Mouse (Mus musculus) stomach, embryonic 15.5 days (tissue): ENCODE measurements around the gene Efhd2. TPM values are rescaled to one million over a fixed set of nuclear protein-coding genes. Genes with fewer than 3 reads are reported as not detected.

Experiments used
- ATAC-seq: fragments of 200-750 bp; cut with Nextera tagmentation; 2 replicates; pipeline ENCODE4 v1.8.0; 2017; ENCODE audit warnings: low read depth, moderate number of reproducible peaks, moderate TSS enrichment; ENCODE audit not compliant: insufficient read depth, low FRiP score
- H3K27ac ChIP-seq: fragments of 300-500 bp; sonication (generic); 2 replicates; pipeline ENCODE4 v1.5.1; 2015; ENCODE audit warnings: mild to moderate bottlenecking, inconsistent platforms
- H3K27me3 ChIP-seq: fragments of 300-500 bp; sonication (generic); replicated peaks from 2 replicates; pipeline ENCODE4 v1.6.1; 2015; ENCODE audit warnings: inconsistent platforms
- H3K36me3 ChIP-seq: fragments of 300-500 bp; sonication (generic); 2 replicates; pipeline ENCODE4 v1.6.1; 2015; ENCODE audit warnings: inconsistent platforms
- H3K4me1 ChIP-seq: fragments of 300-500 bp; sonication (generic); 2 replicates; pipeline ENCODE4 v1.6.1; 2015; ENCODE audit warnings: inconsistent platforms
- H3K4me2 ChIP-seq: fragments of 300-500 bp; sonication (generic); 2 replicates; pipeline ENCODE4 v1.6.1; 2015; ENCODE audit warnings: mild to moderate bottlenecking, inconsistent platforms
- H3K4me3 ChIP-seq: fragments of 300-500 bp; sonication (generic); replicated peaks from 2 replicates; pipeline ENCODE4 v1.5.1; 2015; ENCODE audit warnings: inconsistent platforms
- H3K9ac ChIP-seq: fragments of 300-500 bp; sonication (generic); 2 replicates; pipeline ENCODE4 v1.6.1; 2015; ENCODE audit warnings: inconsistent platforms
- H3K9me3 ChIP-seq: fragments of 300-500 bp; sonication (generic); 2 replicates; pipeline ENCODE4 v1.6.1; 2016; ENCODE audit warnings: inconsistent platforms
- WGBS: fragments of 180-500 bp; shearing (Covaris S2); methylation state at CpG from one replicate; pipeline ENCODE4 v1.1.7; 2015; 5-methylcytosine and 5-hydroxymethylcytosine counted together
- polyA plus RNA-seq: library from polyadenylated mRNA; unstranded; fragments of >200 nt; fragmentation: Nextera tagmentation; extraction: Ambion mirVana; gene quantifications from 2 replicates; pipeline ENCODE4 v1.2.1, GENCODE M21; 2015

The Efhd2 gene
- polyA plus RNA-seq, 1 experiment from 2014 or later, result 130 TPM

DNA sequence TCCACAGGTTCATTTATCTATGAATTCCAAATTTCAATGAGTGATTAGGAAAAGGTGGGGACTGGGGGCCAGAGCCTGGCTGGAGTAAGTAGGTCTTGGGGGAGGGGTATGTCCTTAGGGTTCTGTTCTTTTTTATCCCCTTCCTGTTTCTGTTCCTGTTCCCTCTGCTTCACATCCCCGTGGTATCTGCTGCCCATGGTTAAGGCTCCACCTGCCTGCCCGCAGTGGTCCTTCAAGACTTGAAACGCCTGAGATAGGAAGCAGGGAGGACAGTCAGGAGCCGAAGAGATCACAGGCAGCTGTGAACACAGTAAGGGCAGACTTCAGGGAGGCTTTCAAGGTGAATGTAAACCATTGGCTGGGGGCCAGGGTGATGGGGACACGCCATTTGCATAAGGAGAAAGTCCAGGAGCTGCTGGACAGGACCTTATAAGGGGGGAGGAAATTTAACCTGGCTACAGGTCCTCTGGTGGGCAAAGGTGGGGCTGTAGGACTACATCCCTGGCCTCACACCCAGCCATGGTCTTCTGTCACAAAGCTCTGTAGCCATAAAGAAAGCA is 40.1 kb downstream of the Efhd2 start:
- no peak overlapping the region for H3K4me3 ChIP-seq
- no peak overlapping the region for H3K4me2 ChIP-seq
- H3K27ac ChIP-seq, result no peak overlapping the region
- WGBS, result 54% methylated on average over 5 of the region's 5 CpGs
- H3K9me3 ChIP-seq, result no peaks in the 10 kb centered on the region
- H3K4me1 ChIP-seq, result no peaks in the 10 kb centered on the region
- no peaks in the 10 kb centered on the region for H3K36me3 ChIP-seq
- ATAC-seq, result no peak; the same call in 1 of the 2 replicates
- no peak overlapping the region for H3K9ac ChIP-seq
- H3K27me3 ChIP-seq, result no peaks in the 10 kb centered on the region

- Histone ChIP-seq H3K27ac (no peak overlapping the region), H3K27me3 (no peaks in the 10 kb centered on the region), H3K9ac (no peak overlapping the region), H3K4me3 (no peak overlapping the region), H3K4me1 (no peaks in the 10 kb centered on the region), H3K9me3 (no peaks in the 10 kb centered on the region), H3K4me2 (no peak overlapping the region), H3K36me3 (no peaks in the 10 kb centered on the region)
- no peak for ATAC-seq
- 40% methylated on average over 1 of the region's 1 CpGs for WGBS
Measured at GRCm38 (mm10) chr4:141833911-141834310, 40.8 kb downstream of the Efhd2 start.

- Histone ChIP-seq H3K27me3 (no peaks in the 10 kb centered on the region), H3K9me3 (no peaks in the 10 kb centered on the region), H3K4me1 (no peaks in the 10 kb centered on the region), H3K4me3 (no peak overlapping the region), H3K4me2 (no peak overlapping the region), H3K36me3 (no peaks in the 10 kb centered on the region), H3K27ac (no peak overlapping the region), H3K9ac (no peak overlapping the region)
- WGBS, result 77% methylated on average over 7 of the region's 7 CpGs
- no peak for ATAC-seq
Measured at GRCm38 (mm10) chr4:141831361-141831760, 43.4 kb downstream of the Efhd2 start.

GRCm38 (mm10) chr4:141830381-141830780 is 44.3 kb downstream of the Efhd2 start:
- H3K4me2 ChIP-seq, result no peak overlapping the region
- no peaks in the 10 kb centered on the region for H3K27me3 ChIP-seq
- H3K4me1 ChIP-seq, result no peaks in the 10 kb centered on the region
- no peaks in the 10 kb centered on the region for H3K9me3 ChIP-seq
- no peak for ATAC-seq
- H3K36me3 ChIP-seq, result no peaks in the 10 kb centered on the region
- H3K4me3 ChIP-seq, result no peak overlapping the region
- no peak overlapping the region for H3K9ac ChIP-seq
- no peak overlapping the region for H3K27ac ChIP-seq
- WGBS, result 53% methylated on average over 11 of the region's 11 CpGs

- H3K4me2 ChIP-seq, result no peak overlapping the region
- H3K4me3 ChIP-seq, result no peak overlapping the region
- no peaks in the 10 kb centered on the region for H3K9me3 ChIP-seq
- WGBS, result 64% methylated on average over 4 of the region's 4 CpGs
- no peaks in the 10 kb centered on the region for H3K36me3 ChIP-seq
- H3K27ac ChIP-seq, result peak overlapping the region; percentile 64
- no peak overlapping the region for H3K9ac ChIP-seq
- no peaks in the 10 kb centered on the region for H3K4me1 ChIP-seq
- no peaks in the 10 kb centered on the region for H3K27me3 ChIP-seq
- ATAC-seq, result no peak; the same call in 1 of the 2 replicates
Measured at GRCm38 (mm10) chr4:141828177-141828576, 46.5 kb downstream of the Efhd2 start.

DNA sequence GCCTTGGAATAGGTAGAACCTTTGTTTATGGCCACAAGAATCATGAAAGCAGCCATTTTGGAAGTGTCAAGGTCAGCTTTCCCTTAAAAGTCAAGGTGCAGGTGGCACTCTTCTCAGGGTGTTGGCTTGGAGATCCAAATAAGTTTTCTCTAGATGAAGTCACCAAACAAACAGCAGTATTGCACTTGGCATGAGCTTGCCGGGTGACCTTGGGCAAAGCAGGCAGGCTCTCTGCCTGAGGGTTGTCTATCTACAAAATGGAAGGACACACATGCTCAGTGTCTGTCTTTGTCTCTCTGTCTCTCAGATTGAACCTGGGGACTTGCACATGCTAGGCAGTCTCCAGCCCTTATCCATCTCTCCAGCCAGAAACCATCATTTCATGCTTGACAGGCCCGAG is 47.3 kb downstream of the Efhd2 start:
- 89% methylated on average over 2 of the region's 2 CpGs for WGBS
- ATAC-seq, result no peak
- Histone ChIP-seq H3K4me1 (no peaks in the 10 kb centered on the region), H3K9ac (no peak overlapping the region), H3K9me3 (no peaks in the 10 kb centered on the region), H3K36me3 (no peaks in the 10 kb centered on the region), H3K27ac (peak overlapping the region; percentile 64), H3K4me2 (no peak overlapping the region), H3K27me3 (no peaks in the 10 kb centered on the region), H3K4me3 (no peak overlapping the region)

GRCm38 (mm10) chr4:141826060-141826459 is 48.7 kb downstream of the Efhd2 start, which contains the start of gene Cela2a:
TSS of gene Cela2a (minus strand) at chr4:141826160.
- WGBS, result 54% methylated on average over 5 of the region's 5 CpGs
- no peak within 1 kb of the TSS for H3K9ac ChIP-seq
- no peak within 1 kb of the TSS for H3K4me3 ChIP-seq
- H3K36me3 ChIP-seq, result no peaks in the 10 kb centered on the region
- no peaks in the 10 kb centered on the region for H3K27me3 ChIP-seq
- no peak within 1 kb of the TSS for H3K4me2 ChIP-seq
- no peaks in the 10 kb centered on the region for H3K9me3 ChIP-seq
- ATAC-seq, result no peak
- H3K4me1 ChIP-seq, result no peaks in the 10 kb centered on the region
- H3K27ac ChIP-seq, result no peak within 1 kb of the TSS

DNA sequence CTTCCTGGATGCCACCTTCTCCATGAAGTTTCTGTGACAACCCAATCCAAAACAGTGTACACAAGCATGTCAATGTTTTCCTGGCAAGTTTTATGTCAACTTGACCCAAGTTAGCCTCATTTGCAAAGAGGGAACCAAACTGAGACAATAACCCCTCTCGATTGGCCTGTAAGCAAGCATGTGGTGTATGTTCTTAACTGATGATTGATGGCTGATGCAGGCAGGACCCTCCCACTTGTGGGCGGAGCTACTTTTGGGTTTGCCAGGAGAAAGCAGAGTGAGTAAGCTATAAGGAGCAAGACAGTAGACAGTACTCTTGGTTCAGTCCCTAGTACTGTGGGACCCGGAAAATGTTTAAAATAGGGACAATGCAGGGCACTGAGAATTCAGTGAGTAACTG is 51.7 kb downstream of the Efhd2 start:
- Histone ChIP-seq H3K4me1 (no peaks in the 10 kb centered on the region), H3K4me3 (no peak overlapping the region), H3K27ac (no peak overlapping the region), H3K4me2 (no peak overlapping the region), H3K36me3 (no peaks in the 10 kb centered on the region), H3K9ac (no peak overlapping the region), H3K9me3 (no peaks in the 10 kb centered on the region), H3K27me3 (no peaks in the 10 kb centered on the region)
- WGBS, result 54% methylated on average over 3 of the region's 3 CpGs
- ATAC-seq, result no peak

GRCm38 (mm10) chr4:141822089-141822488 is 52.6 kb downstream of the Efhd2 start:
- no peak overlapping the region for H3K4me3 ChIP-seq
- H3K4me2 ChIP-seq, result no peak overlapping the region
- H3K27me3 ChIP-seq, result no peaks in the 10 kb centered on the region
- no peaks in the 10 kb centered on the region for H3K9me3 ChIP-seq
- 0 out of 2 replicates have a peak, but pooled peaks cover 2% of the 10 kb centered on the region for H3K4me1 ChIP-seq
- WGBS, result 79% methylated on average over 10 of the region's 10 CpGs
- H3K36me3 ChIP-seq, result no peaks in the 10 kb centered on the region
- no peak overlapping the region for H3K9ac ChIP-seq
- H3K27ac ChIP-seq, result no peak overlapping the region
- ATAC-seq, result no peak

- Histone ChIP-seq H3K4me1 (0 out of 2 replicates have a peak, but pooled peaks cover 6% of the 10 kb centered on the region), H3K27ac (no peak overlapping the region), H3K27me3 (no peaks in the 10 kb centered on the region), H3K9ac (no peak overlapping the region), H3K4me3 (no peak overlapping the region), H3K9me3 (no peaks in the 10 kb centered on the region), H3K4me2 (no peak overlapping the region), H3K36me3 (no peaks in the 10 kb centered on the region)
- ATAC-seq, result no peak
- WGBS, result 51% methylated on average over 3 of the region's 3 CpGs
Measured at GRCm38 (mm10) chr4:141821178-141821577, 53.5 kb downstream of the Efhd2 start.

GRCm38 (mm10) chr4:141819316-141819715 is 55.4 kb downstream of the Efhd2 start:
- Histone ChIP-seq H3K27ac (no peak overlapping the region), H3K4me2 (no peak overlapping the region), H3K9me3 (no peaks in the 10 kb centered on the region), H3K27me3 (no peaks in the 10 kb centered on the region), H3K4me1 (0 out of 2 replicates have a peak, but pooled peaks cover 6% of the 10 kb centered on the region), H3K4me3 (no peak overlapping the region), H3K36me3 (no peaks in the 10 kb centered on the region; the same call in 1 of the 2 replicates), H3K9ac (no peak overlapping the region)
- ATAC-seq, result no peak
- 94% methylated on average over 7 of the region's 7 CpGs for WGBS

DNA sequence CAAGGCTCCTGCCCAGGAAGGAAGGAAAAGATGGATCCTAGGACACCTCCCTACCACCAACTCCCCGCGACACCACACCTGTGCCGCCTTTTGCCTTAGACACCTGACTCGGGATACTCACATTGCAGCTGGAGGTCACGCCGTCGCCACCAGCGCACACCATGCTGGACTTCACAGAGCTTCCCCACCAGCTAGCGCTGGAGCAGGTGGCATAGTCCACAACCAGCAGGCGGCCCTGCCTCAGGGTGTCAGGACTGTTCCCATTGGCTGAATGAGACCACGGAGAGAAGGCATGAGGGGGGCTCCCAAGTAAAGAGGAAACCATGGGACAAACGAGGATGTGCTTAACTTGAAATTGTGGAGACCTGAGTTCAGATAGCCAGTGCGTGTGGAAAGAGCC is 55.9 kb downstream of the Efhd2 start:
- H3K27me3 ChIP-seq, result no peaks in the 10 kb centered on the region
- no peak overlapping the region for H3K4me2 ChIP-seq
- H3K36me3 ChIP-seq, result no peaks in the 10 kb centered on the region; the same call in 1 of the 2 replicates
- H3K27ac ChIP-seq, result no peak overlapping the region
- 0 out of 2 replicates have a peak, but pooled peaks cover 6% of the 10 kb centered on the region for H3K4me1 ChIP-seq
- 85% methylated on average over 13 of the region's 13 CpGs for WGBS
- H3K4me3 ChIP-seq, result no peak overlapping the region
- H3K9ac ChIP-seq, result no peak overlapping the region
- ATAC-seq, result no peak
- no peaks in the 10 kb centered on the region for H3K9me3 ChIP-seq

DNA sequence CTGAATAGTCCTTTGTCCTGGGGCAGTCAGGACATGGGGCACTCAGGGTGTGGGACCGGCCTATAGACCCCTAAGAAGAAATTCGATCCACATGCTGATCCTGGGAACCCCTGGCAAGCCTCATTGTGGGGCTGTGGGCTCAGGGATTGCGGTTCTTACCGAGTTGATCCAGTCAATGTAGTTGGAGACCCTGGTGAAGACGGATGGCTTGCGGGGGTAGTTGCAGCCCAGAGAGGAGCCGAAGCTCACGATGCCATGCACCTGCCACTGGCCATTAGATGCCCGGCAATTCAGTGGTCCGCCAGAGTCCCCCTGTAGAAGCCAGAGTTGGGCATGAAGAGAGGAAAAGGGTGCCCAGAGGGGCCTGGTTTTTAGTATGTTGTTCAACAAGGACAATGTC is 57.0 kb downstream of the Efhd2 start:
- no peak for ATAC-seq
- WGBS, result 77% methylated on average over 10 of the region's 10 CpGs
- H3K4me1 ChIP-seq, result 0 out of 2 replicates have a peak, but pooled peaks cover 6% of the 10 kb centered on the region
- H3K36me3 ChIP-seq, result peaks cover under 1% of the 10 kb centered on the region; the same call in 1 of the 2 replicates
- no peaks in the 10 kb centered on the region for H3K9me3 ChIP-seq
- no peak overlapping the region for H3K27ac ChIP-seq
- H3K27me3 ChIP-seq, result no peaks in the 10 kb centered on the region
- no peak overlapping the region for H3K9ac ChIP-seq
- H3K4me2 ChIP-seq, result no peak overlapping the region
- H3K4me3 ChIP-seq, result no peak overlapping the region
